Mouse (Mus musculus) lung, embryonic 16.5 days (tissue): Measurements from ENCODE around the gene Wdpcp. TPM values are rescaled to one million over a fixed set of nuclear protein-coding genes. Genes with fewer than 3 reads are reported as not detected.

Experiments used
- ATAC-seq: fragments of 200-750 bp; cut with Nextera tagmentation; 2 replicates; pipeline ENCODE4 v1.8.0; 2017; ENCODE audit warnings: low read depth, mild to moderate bottlenecking, moderate library complexity
- H3K27ac ChIP-seq: fragments of 300-500 bp; sonication (generic); 2 replicates; pipeline ENCODE4 v1.5.1; 2014; ENCODE audit warnings: mild to moderate bottlenecking, control low read depth, low read length
- H3K27me3 ChIP-seq: fragments of 300-500 bp; sonication (generic); 2 replicates; pipeline ENCODE4 v1.6.1; 2014; ENCODE audit warnings: low read depth, low read length, mixed read lengths; ENCODE audit not compliant: control insufficient read depth, insufficient read depth
- H3K36me3 ChIP-seq: fragments of 300-500 bp; sonication (generic); 2 replicates; pipeline ENCODE4 v1.6.1; 2014; ENCODE audit warnings: low read length; ENCODE audit not compliant: control insufficient read depth, insufficient read depth
- H3K4me1 ChIP-seq: fragments of 300-500 bp; sonication (generic); replicated peaks from 2 replicates; pipeline ENCODE4 v1.6.1; 2014; ENCODE audit warnings: low read length, mixed read lengths; ENCODE audit not compliant: control insufficient read depth, insufficient read depth
- H3K4me2 ChIP-seq: fragments of 300-500 bp; sonication (generic); 2 replicates; pipeline ENCODE4 v1.6.1; 2014; ENCODE audit warnings: low read depth, low read length, control low read depth
- H3K4me3 ChIP-seq: fragments of 300-500 bp; sonication (generic); 2 replicates; pipeline ENCODE4 v1.5.1; 2014; ENCODE audit warnings: mild to moderate bottlenecking, low read length, control low read depth
- H3K9ac ChIP-seq: fragments of 300-500 bp; sonication (generic); 2 replicates; pipeline ENCODE4 v1.6.1; 2014; ENCODE audit warnings: low read length, control low read depth
- H3K9me3 ChIP-seq: fragments of 300-500 bp; sonication (generic); 2 replicates; pipeline ENCODE4 v1.6.1; 2016; ENCODE audit warnings: low read length; ENCODE audit not compliant: control insufficient read depth
- WGBS: fragments of 180-500 bp; shearing (Covaris S2); extraction: QIAGEN DNeasy Blood & Tissue Kit; methylation state at CpG from one replicate; pipeline ENCODE4 v1.1.7; 2014; 5-methylcytosine and 5-hydroxymethylcytosine counted together
- polyA plus RNA-seq: library from polyadenylated mRNA; unstranded; fragments of >200 nt; fragmentation: Nextera tagmentation; extraction: Ambion mirVana; gene quantifications from 2 replicates; pipeline ENCODE4 v1.2.1, GENCODE M21; 2015

The Wdpcp gene
- polyA plus RNA-seq, 1 experiment from 2014 or later = 13.1 TPM

- Histone ChIP-seq H3K4me2 (no peak overlapping the region), H3K36me3 (no peaks in the 10 kb centered on the region)
Observed at GRCm38 (mm10) chr11:21547518-21547917, 24.5 kb upstream of the Wdpcp start.

GRCm38 (mm10) chr11:21549052-21549451, 23.0 kb upstream of the Wdpcp start:
- WGBS = 85% methylated on average over 2 of the region's 2 CpGs
- no peaks in the 10 kb centered on the region for H3K36me3 ChIP-seq
- H3K27ac ChIP-seq = no peak overlapping the region
- no peak overlapping the region for H3K4me2 ChIP-seq
- H3K27me3 ChIP-seq = no peaks in the 10 kb centered on the region
- no peak overlapping the region for H3K9ac ChIP-seq
- H3K9me3 ChIP-seq = no peaks in the 10 kb centered on the region
- no peak for ATAC-seq
- H3K4me3 ChIP-seq = no peak overlapping the region
- no peaks in the 10 kb centered on the region for H3K4me1 ChIP-seq

More at GRCm38 (mm10) chr11:21547518-21547917, 24.5 kb upstream of the Wdpcp start:
- H3K9me3 ChIP-seq = no peaks in the 10 kb centered on the region
- no peaks in the 10 kb centered on the region for H3K27me3 ChIP-seq
- no peak overlapping the region for H3K27ac ChIP-seq
- ATAC-seq = no peak
- H3K4me1 ChIP-seq = no peaks in the 10 kb centered on the region
- no peak overlapping the region for H3K4me3 ChIP-seq
- H3K9ac ChIP-seq = no peak overlapping the region

- Histone ChIP-seq H3K36me3 (no peaks in the 10 kb centered on the region), H3K9ac (no peak overlapping the region), H3K4me3 (no peak overlapping the region), H3K27me3 (no peaks in the 10 kb centered on the region), H3K27ac (no peak overlapping the region), H3K4me1 (no peaks in the 10 kb centered on the region), H3K4me2 (no peak overlapping the region), H3K9me3 (no peaks in the 10 kb centered on the region)
- WGBS = 52% methylated on average over 4 of the region's 4 CpGs
- ATAC-seq = no peak
Observed at GRCm38 (mm10) chr11:21549754-21550153, 22.3 kb upstream of the Wdpcp start.

GRCm38 (mm10) chr11:21550222-21551173, 21.5 kb upstream of the Wdpcp start:
- no peak for ATAC-seq
- no peak overlapping the region for H3K4me2 ChIP-seq
- no peaks in the 10 kb centered on the region for H3K9me3 ChIP-seq
- H3K4me3 ChIP-seq = no peak overlapping the region
- H3K27me3 ChIP-seq = no peaks in the 10 kb centered on the region
- no peak overlapping the region for H3K9ac ChIP-seq
- no peaks in the 10 kb centered on the region for H3K36me3 ChIP-seq
- 79% methylated on average over 12 of the region's 12 CpGs for WGBS
- H3K27ac ChIP-seq = no peak overlapping the region
- no peaks in the 10 kb centered on the region for H3K4me1 ChIP-seq

- Histone ChIP-seq H3K4me2 (no peak overlapping the region), H3K4me3 (no peak overlapping the region), H3K9me3 (no peaks in the 10 kb centered on the region), H3K36me3 (no peaks in the 10 kb centered on the region), H3K27ac (no peak overlapping the region), H3K9ac (no peak overlapping the region), H3K27me3 (no peaks in the 10 kb centered on the region), H3K4me1 (no peaks in the 10 kb centered on the region)
- 57% methylated on average over 3 of the region's 3 CpGs for WGBS
- ATAC-seq = no peak
Observed at GRCm38 (mm10) chr11:21552049-21552448, 20.0 kb upstream of the Wdpcp start.

- H3K27ac ChIP-seq = no peak overlapping the region
- ATAC-seq = no peak
- no peak overlapping the region for H3K4me3 ChIP-seq
- no peaks in the 10 kb centered on the region for H3K9me3 ChIP-seq
- H3K27me3 ChIP-seq = no peaks in the 10 kb centered on the region
- H3K4me2 ChIP-seq = no peak overlapping the region
- H3K36me3 ChIP-seq = peaks cover 20% of the 10 kb centered on the region
- WGBS = 75% methylated on average over 11 of the region's 11 CpGs
- H3K9ac ChIP-seq = no peak overlapping the region
- no peaks in the 10 kb centered on the region for H3K4me1 ChIP-seq
Observed at GRCm38 (mm10) chr11:21559727-21560126, 12.3 kb upstream of the Wdpcp start.

- no peak overlapping the region for H3K4me3 ChIP-seq
- H3K27ac ChIP-seq = no peak overlapping the region
- no peaks in the 10 kb centered on the region for H3K27me3 ChIP-seq
- H3K9me3 ChIP-seq = no peaks in the 10 kb centered on the region
- H3K9ac ChIP-seq = no peak overlapping the region
- H3K4me1 ChIP-seq = no peaks in the 10 kb centered on the region
- H3K36me3 ChIP-seq = peaks cover 23% of the 10 kb centered on the region
- WGBS = 81% methylated on average over 5 of the region's 5 CpGs
- H3K4me2 ChIP-seq = no peak overlapping the region
- no peak for ATAC-seq
Observed at GRCm38 (mm10) chr11:21561347-21561746, 10.7 kb upstream of the Wdpcp start.

- peaks cover 13% of the 10 kb centered on the region for H3K36me3 ChIP-seq
- 73% methylated on average over 4 of the region's 4 CpGs for WGBS
- no peaks in the 10 kb centered on the region for H3K27me3 ChIP-seq
- no peaks in the 10 kb centered on the region for H3K9me3 ChIP-seq
- H3K4me1 ChIP-seq = no peaks in the 10 kb centered on the region
- no peak overlapping the region for H3K4me2 ChIP-seq
- ATAC-seq = no peak
- H3K27ac ChIP-seq = no peak overlapping the region
- H3K9ac ChIP-seq = no peak overlapping the region
- no peak overlapping the region for H3K4me3 ChIP-seq
Observed at GRCm38 (mm10) chr11:21563617-21564325, 8.3 kb upstream of the Wdpcp start.

GRCm38 (mm10) chr11:21564681-21565405, 7.2 kb upstream of the Wdpcp start:
- Histone ChIP-seq H3K27ac (no peak overlapping the region), H3K4me3 (no peak overlapping the region), H3K27me3 (no peaks in the 10 kb centered on the region), H3K9ac (no peak overlapping the region), H3K4me2 (no peak overlapping the region), H3K36me3 (peaks cover 6% of the 10 kb centered on the region), H3K9me3 (no peaks in the 10 kb centered on the region), H3K4me1 (peaks cover 4% of the 10 kb centered on the region; the same call in 1 of the 2 replicates)
- ATAC-seq = no peak
- 85% methylated on average over 9 of the region's 9 CpGs for WGBS
